Mouse (Mus musculus) limb, embryonic 13.5 days (tissue): ENCODE measurements around the gene Fam57b. TPM values are rescaled to one million over a fixed set of nuclear protein-coding genes. Genes with fewer than 3 reads are reported as not detected.
A peak's percentile ranks its signal among the peaks of the same experiment; 100 is the strongest.

Source experiments
- ATAC-seq: fragments of 200-750 bp; cut with Nextera tagmentation; 2 replicates; pipeline ENCODE4 v1.8.0; 2017; ENCODE audit warnings: low read depth, moderate number of reproducible peaks, moderate TSS enrichment; ENCODE audit not compliant: low FRiP score
- H3K27ac ChIP-seq: fragments of 300-500 bp; sonication (generic); 2 replicates; pipeline ENCODE4 v1.5.1; 2015; ENCODE audit warnings: inconsistent platforms, mild to moderate bottlenecking, moderate library complexity
- H3K27me3 ChIP-seq: fragments of 300-500 bp; sonication (generic); 2 replicates; pipeline ENCODE4 v1.6.1; 2015; ENCODE audit warnings: mild to moderate bottlenecking, inconsistent platforms
- H3K36me3 ChIP-seq: fragments of 300-500 bp; sonication (generic); 2 replicates; pipeline ENCODE4 v1.6.1; 2015; ENCODE audit warnings: inconsistent platforms, mild to moderate bottlenecking, moderate library complexity
- H3K4me1 ChIP-seq: fragments of 300-500 bp; sonication (generic); 2 replicates; pipeline ENCODE4 v1.6.1; 2015; ENCODE audit warnings: inconsistent platforms
- H3K4me2 ChIP-seq: fragments of 300-500 bp; sonication (generic); replicated peaks from 2 replicates; pipeline ENCODE4 v1.6.1; 2015; ENCODE audit warnings: inconsistent platforms, mild to moderate bottlenecking, moderate library complexity
- H3K4me3 ChIP-seq: fragments of 300-500 bp; sonication (generic); 2 replicates; pipeline ENCODE4 v1.5.1; 2015; ENCODE audit warnings: moderate library complexity, mild to moderate bottlenecking, inconsistent platforms
- H3K9ac ChIP-seq: fragments of 300-500 bp; sonication (generic); 2 replicates; pipeline ENCODE4 v1.6.1; 2015; ENCODE audit warnings: mild to moderate bottlenecking, inconsistent platforms
- H3K9me3 ChIP-seq: fragments of 300-500 bp; sonication (generic); 2 replicates; pipeline ENCODE4 v1.6.1; 2016; ENCODE audit warnings: inconsistent platforms
- WGBS: fragments of 180-500 bp; shearing (Covaris S2); methylation state at CpG from one replicate; pipeline ENCODE4 v1.1.7; 2015; 5-methylcytosine and 5-hydroxymethylcytosine counted together
- polyA plus RNA-seq: library from polyadenylated mRNA; unstranded; fragments of >200 nt; fragmentation: Nextera tagmentation; extraction: Ambion mirVana; gene quantifications from 2 replicates; pipeline ENCODE4 v1.2.1, GENCODE M21; 2015

Gene Fam57b
- polyA plus RNA-seq, 1 experiment from 2014 or later: 0.18 TPM

- ATAC-seq: no peak
Observed at GRCm38 (mm10) chr7:126793456-126794270, 3.8 kb upstream of the Fam57b start.

GRCm38 (mm10) chr7:126794271-126794605 lies 3.2 kb upstream of the Fam57b start:
- no peaks in the 10 kb centered on the region for H3K9me3 ChIP-seq
- no peak overlapping the region for H3K27ac ChIP-seq
- H3K9ac ChIP-seq: no peak overlapping the region
- WGBS: 70% methylated on average over 4 of the region's 4 CpGs
- peaks cover 49% of the 10 kb centered on the region for H3K36me3 ChIP-seq
- no peaks in the 10 kb centered on the region for H3K27me3 ChIP-seq
- H3K4me2 ChIP-seq: no peak overlapping the region
- peaks cover 46% of the 10 kb centered on the region for H3K4me1 ChIP-seq
- H3K4me3 ChIP-seq: no peak overlapping the region
- no peak for ATAC-seq

More at GRCm38 (mm10) chr7:126793456-126794270, 3.8 kb upstream of the Fam57b start:
- no peak overlapping the region for H3K27ac ChIP-seq
- H3K27me3 ChIP-seq: no peaks in the 10 kb centered on the region
- H3K9ac ChIP-seq: no peak overlapping the region
- H3K4me2 ChIP-seq: no peak overlapping the region
- no peaks in the 10 kb centered on the region for H3K9me3 ChIP-seq
- H3K36me3 ChIP-seq: peaks cover 55% of the 10 kb centered on the region
- H3K4me1 ChIP-seq: peaks cover 46% of the 10 kb centered on the region
- WGBS: 72% methylated on average over 4 of the region's 4 CpGs
- peak overlapping the region; percentile 94; the same call in 1 of the 2 replicates for H3K4me3 ChIP-seq

GRCm38 (mm10) chr7:126795387-126796317 lies 1.8 kb upstream of the Fam57b start:
- Histone ChIP-seq H3K4me1 (peaks cover 47% of the 10 kb centered on the region), H3K36me3 (peaks cover 38% of the 10 kb centered on the region), H3K27me3 (no peaks in the 10 kb centered on the region), H3K4me2 (0 out of 2 replicates have a peak overlapping the region, but pooled peaks have one; percentile 91), H3K27ac (no peak overlapping the region), H3K9ac (no peak overlapping the region), H3K4me3 (no peak overlapping the region), H3K9me3 (no peaks in the 10 kb centered on the region)
- ATAC-seq: no peak
- WGBS: 85% methylated on average over 16 of the region's 16 CpGs

GRCm38 (mm10) chr7:126796350-126796932 lies 1.0 kb upstream of the Fam57b start:
- 79% methylated on average over 8 of the region's 8 CpGs for WGBS
- peaks cover 47% of the 10 kb centered on the region for H3K4me1 ChIP-seq
- no peak for ATAC-seq
- no peaks in the 10 kb centered on the region for H3K27me3 ChIP-seq
- H3K27ac ChIP-seq: no peak overlapping the region
- no peaks in the 10 kb centered on the region for H3K9me3 ChIP-seq
- 0 out of 2 replicates have a peak overlapping the region, but pooled peaks have one; percentile 8 for H3K9ac ChIP-seq
- H3K36me3 ChIP-seq: peaks cover 38% of the 10 kb centered on the region
- peak overlapping the region; percentile 91 for H3K4me2 ChIP-seq
- H3K4me3 ChIP-seq: peak overlapping the region; percentile 87

GRCm38 (mm10) chr7:126798127-126799049 lies 920 bp downstream of the Fam57b start:
- H3K36me3 ChIP-seq: peaks cover 47% of the 10 kb centered on the region
- WGBS: 1% methylated on average over 40 of the region's 40 CpGs

GRCm38 (mm10) chr7:126799050-126799467 lies 1.6 kb downstream of the Fam57b start:
- Histone ChIP-seq H3K27me3 (no peaks in the 10 kb centered on the region), H3K9ac (peak overlapping the region; percentile 91), H3K9me3 (no peaks in the 10 kb centered on the region), H3K4me3 (peak overlapping the region; percentile 87), H3K4me1 (peaks cover 40% of the 10 kb centered on the region), H3K27ac (peak overlapping the region; percentile 99), H3K36me3 (peaks cover 52% of the 10 kb centered on the region), H3K4me2 (peak overlapping the region; percentile 91)
- under 1% methylated on average over 29 of the region's 36 CpGs for WGBS
- ATAC-seq: peak; percentile 96

More at GRCm38 (mm10) chr7:126798127-126799049, 920 bp downstream of the Fam57b start:
- ATAC-seq: no peak
- Histone ChIP-seq H3K4me3 (peak overlapping the region; percentile 87), H3K9ac (peak overlapping the region; percentile 91), H3K27me3 (no peaks in the 10 kb centered on the region), H3K9me3 (no peaks in the 10 kb centered on the region), H3K4me1 (peaks cover 40% of the 10 kb centered on the region), H3K4me2 (peak overlapping the region; percentile 91), H3K27ac (peak overlapping the region; percentile 94)

- WGBS: 1% methylated on average over 36 of the region's 38 CpGs
- Histone ChIP-seq H3K4me3 (peak overlapping the region; percentile 87), H3K4me2 (peak overlapping the region; percentile 91), H3K4me1 (peaks cover 38% of the 10 kb centered on the region), H3K27me3 (no peaks in the 10 kb centered on the region), H3K36me3 (peaks cover 50% of the 10 kb centered on the region), H3K9ac (peak overlapping the region; percentile 82), H3K27ac (peak overlapping the region; percentile 99), H3K9me3 (no peaks in the 10 kb centered on the region)
- peak; percentile 91 for ATAC-seq
Observed at GRCm38 (mm10) chr7:126799468-126800268, 2.2 kb downstream of the Fam57b start.

GRCm38 (mm10) chr7:126800269-126801056 lies 3.0 kb downstream of the Fam57b start:
- Histone ChIP-seq H3K27me3 (no peaks in the 10 kb centered on the region), H3K36me3 (peaks cover 46% of the 10 kb centered on the region), H3K4me2 (peak overlapping the region; percentile 91), H3K9ac (peak overlapping the region; percentile 82), H3K27ac (peak overlapping the region; percentile 99), H3K4me1 (peaks cover 37% of the 10 kb centered on the region), H3K9me3 (no peaks in the 10 kb centered on the region), H3K4me3 (peak overlapping the region; percentile 87)
- 42% methylated on average over 5 of the region's 5 CpGs for WGBS
- ATAC-seq: no peak

- Histone ChIP-seq H3K9ac (no peak overlapping the region), H3K27me3 (no peaks in the 10 kb centered on the region), H3K36me3 (peaks cover 43% of the 10 kb centered on the region), H3K4me2 (no peak overlapping the region), H3K9me3 (no peaks in the 10 kb centered on the region), H3K4me1 (peaks cover 37% of the 10 kb centered on the region), H3K4me3 (no peak overlapping the region), H3K27ac (peak overlapping the region; percentile 61; the same call in 1 of the 2 replicates)
- 97% methylated on average over 16 of the region's 16 CpGs for WGBS
- no peak for ATAC-seq
Observed at GRCm38 (mm10) chr7:126801057-126801422, 3.6 kb downstream of the Fam57b start.
